Mouse (Mus musculus): ENCODE data around the gene Marf1.
"Not testable (repeated sequence)": the region's sequence is repeated elsewhere in the genome, so short reads cannot be mapped to it uniquely, and the experiment has no call there.

Gene Marf1

GRCm38 (mm10) chr16:14162988-14163416 lies at the start of gene Marf1, which contains the start of gene Nde1:
Marf1 (minus strand) TSS chr16:14163351.
Nde1 (plus strand) TSS chr16:14163275.
- DNase-seq = peak; percentile 91

- no peak for DNase-seq
These were observed 35.6 kb upstream of the Marf1 start for GRCm38 (mm10) chr16:14198798-14199197.

GRCm38 (mm10) chr16:14195427-14195826 lies 32.3 kb upstream of the Marf1 start:
- DNase-seq = peak; percentile 75

GRCm38 (mm10) chr16:14194164-14194950 lies 31.2 kb upstream of the Marf1 start:
- DNase-seq = no peak

GRCm38 (mm10) chr16:14185516-14185915 lies 22.4 kb upstream of the Marf1 start:
- DNase-seq = no peak

GRCm38 (mm10) chr16:14183856-14184255 lies 20.7 kb upstream of the Marf1 start:
- DNase-seq = no peak

- DNase-seq = no peak
These were observed 19.2 kb upstream of the Marf1 start for GRCm38 (mm10) chr16:14182360-14182759.

- DNase-seq = no peak
These were observed 17.1 kb upstream of the Marf1 start for GRCm38 (mm10) chr16:14180163-14180733.

- DNase-seq = no peak
These were observed 14.9 kb upstream of the Marf1 start for GRCm38 (mm10) chr16:14178041-14178440.

GRCm38 (mm10) chr16:14169706-14170105 lies 6.6 kb upstream of the Marf1 start:
- DNase-seq = no peak

- DNase-seq = no peak
These were observed 3.3 kb upstream of the Marf1 start for GRCm38 (mm10) chr16:14166490-14166889.

GRCm38 (mm10) chr16:14163731-14164130 lies 580 bp upstream of the Marf1 start:
- no peak for DNase-seq

- DNase-seq = no peak
These were observed 2.2 kb downstream of the Marf1 start for GRCm38 (mm10) chr16:14160941-14161340.

GRCm38 (mm10) chr16:14159746-14160131 lies 3.4 kb downstream of the Marf1 start:
- DNase-seq = peak; percentile 78

GRCm38 (mm10) chr16:14158936-14159745 lies 4.0 kb downstream of the Marf1 start:
- peak; percentile 99 for DNase-seq

- no peak for DNase-seq
These were observed 4.6 kb downstream of the Marf1 start for GRCm38 (mm10) chr16:14158536-14158935.

GRCm38 (mm10) chr16:14156312-14156711 lies 6.8 kb downstream of the Marf1 start:
- no peak for DNase-seq

GRCm38 (mm10) chr16:14155638-14156037 lies 7.5 kb downstream of the Marf1 start:
- not testable (repeated sequence) for DNase-seq

- DNase-seq = no peak
These were observed 11.4 kb downstream of the Marf1 start for GRCm38 (mm10) chr16:14151718-14152117.

GRCm38 (mm10) chr16:14147712-14148111 lies 15.4 kb downstream of the Marf1 start:
- DNase-seq = no peak

GRCm38 (mm10) chr16:14143298-14143697 lies 19.9 kb downstream of the Marf1 start:
- no peak for DNase-seq

GRCm38 (mm10) chr16:14139106-14139505 lies 24.0 kb downstream of the Marf1 start:
- no peak for DNase-seq

GRCm38 (mm10) chr16:14137976-14138561 lies 25.1 kb downstream of the Marf1 start:
- DNase-seq = no peak
